Mouse (Mus musculus) liver, adult 2 months (tissue): Measurements from ENCODE around the gene Tnfrsf1b.

ENCODE experiments used
- CTCF ChIP-seq: fragments of 200-500 bp; IDR thresholded peaks from 2 replicates; pipeline ENCODE4 v1.5.1; 2011; ENCODE audit warnings: low read depth, low read length, control low read depth
- POLR2A ChIP-seq: fragments of 200-500 bp; IDR thresholded peaks from 2 replicates; pipeline ENCODE4 v1.6.1; 2011; ENCODE audit warnings: low read length, control low read depth; ENCODE audit not compliant: insufficient read depth; ENCODE audit errors: extremely low read depth

GRCm38 (mm10) chr4:145195172-145195571 lies 51.5 kb downstream of the Tnfrsf1b start:
- TF ChIP-seq CTCF (no peak), POLR2A (no peak)
